ENCODE assay signal across 8 mouse cellular contexts in the genomic region with DNA sequence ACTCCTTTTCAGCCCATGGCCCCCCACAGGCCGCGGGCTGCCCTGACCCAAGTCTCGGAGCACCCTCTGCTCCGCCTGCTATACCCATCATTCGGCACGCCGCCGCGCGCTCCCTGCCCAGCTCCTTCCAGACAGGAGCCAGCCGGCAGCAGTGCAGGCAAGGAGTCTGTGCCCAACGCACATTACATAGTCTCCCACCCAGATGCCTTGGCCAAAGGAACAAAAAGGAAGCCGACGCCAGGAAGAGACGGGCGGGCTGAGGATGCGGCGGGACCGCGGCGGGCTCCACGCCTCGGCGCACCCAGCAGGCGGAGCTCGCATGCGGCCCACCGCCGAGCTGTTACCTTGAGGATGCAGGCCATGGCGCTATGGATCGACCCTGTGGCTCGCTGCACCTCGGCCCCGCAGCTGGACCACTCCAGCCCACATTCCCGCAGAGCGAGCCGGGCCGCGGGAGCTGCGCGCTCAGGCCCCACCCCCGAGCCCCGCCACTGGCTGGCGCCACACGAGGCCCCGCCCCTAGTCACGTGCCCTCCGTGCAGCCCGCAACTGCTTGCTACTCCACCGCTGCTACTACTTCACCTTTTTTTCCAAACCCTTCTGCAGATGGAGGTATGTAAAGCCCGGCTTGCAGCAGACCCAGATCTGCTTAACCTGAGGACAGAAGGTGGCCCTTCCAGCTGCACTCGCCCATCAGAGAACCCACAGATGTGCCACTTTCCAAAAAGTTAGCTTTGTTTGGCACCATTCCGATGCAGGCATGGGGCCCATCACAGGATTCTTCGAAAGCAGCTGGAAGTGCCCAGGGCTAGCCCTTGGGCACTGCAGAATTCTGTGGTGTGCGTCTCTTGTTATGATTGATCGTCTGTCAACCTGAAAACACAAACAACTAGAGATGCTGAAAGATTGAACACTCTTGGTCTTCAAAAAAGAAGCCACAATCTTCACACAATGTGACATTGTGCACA. TPM values are rescaled to one million over a fixed set of nuclear protein-coding genes. Genes with fewer than 3 reads are reported as not detected.
A peak's percentile ranks its signal among the peaks of the same experiment; 100 is the strongest.
DNase-seq lines count a peak whose midpoint lies in the region; ATAC-seq and TF ChIP-seq lines count a peak whose summit lies in the region.

A gene (minus strand): TSS at position 474 of the 968 bp plus-strand sequence.

- H3K36me3 ChIP-seq in hindbrain, postnatal 0 days (ENCODE audit: insufficient read depth, low read length) = no peaks in the 10 kb centered on the region

- TF ChIP-seq CTCF in gastrocnemius, adult 2 months (IDR thresholded peaks at IDR 0.05) = peak; percentile 39; the same call in 1 of the 2 replicates
- TF ChIP-seq CTCF in hindbrain, postnatal 0 days (IDR thresholded peaks at IDR 0.05; ENCODE audit: low read depth) = peak; percentile 25; the same call in 1 of the 2 replicates

- peak within 1 kb of the TSS; percentile 80 for H3K4me3 ChIP-seq in gastrocnemius, adult 2 months
- H3K4me3 ChIP-seq in hindbrain, postnatal 0 days (ENCODE audit: low read length) = peak within 1 kb of the TSS; percentile 73

- H3K4me2 ChIP-seq in hindbrain, postnatal 0 days (ENCODE audit: low read depth, low read length) = peak within 1 kb of the TSS; percentile 97

- intact Hi-C loops in gastrocnemius, adult 2 months (cut with DNase I) = no loop called here

- no peaks in the 10 kb centered on the region for H3K9me3 ChIP-seq in hindbrain, postnatal 0 days (ENCODE audit: low read length)

- H3K27ac ChIP-seq in gastrocnemius, adult 2 months = peak within 1 kb of the TSS; percentile 83
- peak within 1 kb of the TSS; percentile 77 for H3K27ac ChIP-seq in hindbrain, postnatal 0 days

- peak within 1 kb of the TSS; percentile 76 for H3K9ac ChIP-seq in hindbrain, postnatal 0 days (replicated peaks; ENCODE audit: low read length)

- peak; percentile 86 to 94 for DNase-seq in adrenal gland, adult (ENCODE audit: inconsistent age in 2 of 2, low spot score in 1 of 2)
- DNase-seq in gastrocnemius, adult 2 months = peak; percentile 76
- DNase-seq in hindbrain, postnatal 0 days (ENCODE audit: low spot score) = peak; percentile 93
- peak; percentile 66 to 77 for DNase-seq in left cerebral cortex, adult 8-10 months (ENCODE audit: low spot score in 2 of 2)
- peak; percentile 74 to 81 for DNase-seq in right cerebral cortex, adult 2 months (ENCODE audit: low spot score in 2 of 2)
- peak; percentile 41 for DNase-seq in urinary bladder, postnatal 10 days (ENCODE audit: low spot score)

- WGBS in hindbrain, postnatal 0 days = under 1% methylated on average over 56 of the region's 56 CpGs

- H3K4me1 ChIP-seq in hindbrain, postnatal 0 days (ENCODE audit: insufficient read depth, low read length) = peaks cover 12% of the 10 kb centered on the region

- peak; percentile 77 for ATAC-seq in common myeloid progenitor, adult 5-6 weeks (replicated peaks; ENCODE audit: low read depth, poor library complexity, severe bottlenecking)
- ATAC-seq in hindbrain, postnatal 0 days = peak; percentile 98
- ATAC-seq in megakaryocyte, adult 5-6 weeks (ENCODE audit: poor library complexity, severe bottlenecking) = peak; percentile 88

- H3K27me3 ChIP-seq in hindbrain, postnatal 0 days (ENCODE audit: insufficient read depth, low read length) = no peaks in the 10 kb centered on the region

RNA-seq across cellular contexts. Expression of the gene that starts here (rescaled TPM):
- total RNA-seq in common myeloid progenitor, adult 5-6 weeks (2017) = 2.7 and 14.1 TPM in 2 replicates
- 1 to 10 TPM; 1.3 to 2.6 TPM for total RNA-seq in gastrocnemius, adult 2 months (2021)
- total RNA-seq in hindbrain, postnatal 0 days (2014; rRNA removed) = 5.0 and 9.9 TPM in 2 replicates
- 7.3 and 9.0 TPM in 2 replicates for polyA plus RNA-seq in hindbrain, postnatal 0 days (2015; fragmentation: Nextera tagmentation; extraction: Ambion mirVana)
- 10 to 100 TPM; 19.2 to 25.5 (median 24.8) TPM for total RNA-seq in left cerebral cortex, adult 8-10 months (2022)
- 0.16 and 0.57 TPM in 2 replicates for total RNA-seq in megakaryocyte, adult 5-6 weeks (2015)
- total RNA-seq in megakaryocyte, adult 5-6 weeks (2017) = 0.18 and 1.4 TPM in 2 replicates

Comparison
In these comparisons a context has a peak if more than half of its experiments do, and no peak if none do; other contexts are left out.
1. Peak in every context shown above with its lines: DNase-seq, ATAC-seq, H3K4me3 ChIP-seq and H3K27ac ChIP-seq.
2. DNase-seq: peak in every context shown above with its lines; median percentile 93 in hindbrain, postnatal 0 days; 90 in adrenal gland, adult; 78 in right cerebral cortex, adult 2 months; 76 in gastrocnemius, adult 2 months; 72 in left cerebral cortex, adult 8-10 months; 41 in urinary bladder, postnatal 10 days.